Mouse (Mus musculus) adrenal gland, postnatal 10 days (tissue): ENCODE measurements around the gene Wnt9b. TPM values are rescaled to one million over a fixed set of nuclear protein-coding genes. Genes with fewer than 3 reads are reported as not detected.
A peak's percentile ranks its signal among the peaks of the same experiment; 100 is the strongest.
"Not testable (repeated sequence)": the region's sequence is repeated elsewhere in the genome, so short reads cannot be mapped to it uniquely, and the experiment has no call there.

Experiments
- DNase-seq: peaks from one replicate; pipeline ENCODE4 v3.0.0; 2021; ENCODE audit warnings: mixed read lengths
- long read RNA-seq, 2 experiments: library from polyadenylated mRNA; stranded (forward); transcript quantifications; one replicate each; pipeline ENCODE4 v2.0.0; 2021
- total RNA-seq, 2 experiments: library from RNA; stranded (reverse); gene quantifications; 2 replicates each; pipeline ENCODE4 v1.2.3; 2021

Gene Wnt9b
- total RNA-seq, result under 1 TPM; 0.12 to 0.39 TPM
- long read RNA-seq, experiment 1, full-length matches to known transcripts, result 1 of 1 reads
- long read RNA-seq, experiment 1, partial matches to known transcripts, result 0 of 1 reads
- long read RNA-seq, experiment 1, other reads (novel, unspliced or antisense), result 0 of 1 reads
- long read RNA-seq, experiment 2, result 0 reads

GRCm38 (mm10) chr11:103749306-103750089 lies at the start of gene Wnt9b:
Gene Wnt9b, minus strand, starts transcription at chr11:103749821.
- peak; percentile 57 for DNase-seq

GRCm38 (mm10) chr11:103789951-103790350 lies 40.3 kb upstream of the Wnt9b start:
- no peak for DNase-seq

GRCm38 (mm10) chr11:103780152-103780551 lies 30.5 kb upstream of the Wnt9b start:
- DNase-seq, result peak; percentile 45

- no peak for DNase-seq
Observed at GRCm38 (mm10) chr11:103774228-103774530, 24.6 kb upstream of the Wnt9b start.

GRCm38 (mm10) chr11:103773387-103774227 lies 24.0 kb upstream of the Wnt9b start, which contains the start of gene Wnt3:
Gene Wnt3, plus strand, starts transcription at chr11:103774150.
- peak; percentile 23 for DNase-seq

GRCm38 (mm10) chr11:103772505-103773386 lies 23.1 kb upstream of the Wnt9b start:
- no peak for DNase-seq

GRCm38 (mm10) chr11:103771160-103771817 lies 21.7 kb upstream of the Wnt9b start:
- no peak for DNase-seq

GRCm38 (mm10) chr11:103765556-103766011 lies 16.0 kb upstream of the Wnt9b start:
- no peak for DNase-seq

- no peak for DNase-seq
Observed at GRCm38 (mm10) chr11:103764601-103765000, 15.0 kb upstream of the Wnt9b start.

GRCm38 (mm10) chr11:103763410-103764163 lies 14.0 kb upstream of the Wnt9b start:
- peak; percentile 58 for DNase-seq

- DNase-seq, result not testable (repeated sequence)
Observed at GRCm38 (mm10) chr11:103760891-103761290, 11.3 kb upstream of the Wnt9b start.

GRCm38 (mm10) chr11:103760101-103760500 lies 10.5 kb upstream of the Wnt9b start:
- DNase-seq, result no peak

- DNase-seq, result peak; percentile 93
Observed at GRCm38 (mm10) chr11:103758706-103759105, 9.1 kb upstream of the Wnt9b start.

- DNase-seq, result no peak
Observed at GRCm38 (mm10) chr11:103758054-103758453, 8.4 kb upstream of the Wnt9b start.

GRCm38 (mm10) chr11:103750612-103751011 lies 991 bp upstream of the Wnt9b start:
- peak; percentile 58 for DNase-seq

- DNase-seq, result peak; percentile 18
Observed at GRCm38 (mm10) chr11:103735046-103735781, 14.4 kb downstream of the Wnt9b start.

GRCm38 (mm10) chr11:103734411-103735045 lies 15.1 kb downstream of the Wnt9b start:
- DNase-seq, result no peak

- peak; percentile 21 for DNase-seq
Observed at GRCm38 (mm10) chr11:103733961-103734360, 15.7 kb downstream of the Wnt9b start.

- no peak for DNase-seq
Observed at GRCm38 (mm10) chr11:103733069-103733468, 16.6 kb downstream of the Wnt9b start.
